Comparison of ENCODE assay signal across 20 mouse cellular contexts in genomic region chr7:26981937-26982336, GRCm38 (mm10). TPM values are rescaled to one million over a fixed set of nuclear protein-coding genes. Genes with fewer than 3 reads are reported as not detected.
A peak's percentile ranks its signal among the peaks of the same experiment; 100 is the strongest.
DNase-seq lines count a peak whose midpoint lies in the region; ATAC-seq and TF ChIP-seq lines count a peak whose summit lies in the region.
"Not testable (repeated sequence)": the region's sequence is repeated elsewhere in the genome, so short reads cannot be mapped to it uniquely, and the experiment has no call there.
"Had no signal": no experiment of that assay in that cellular context is flagged by ENCODE, and none has a peak within 500 bp of the region (broad histone marks: within the 10 kb centered on the region; RNA-seq: fewer than 3 reads in every experiment).

No protein-coding gene starts in this region.

- TF ChIP-seq EP300 in liver, embryonic 14.5 days (IDR thresholded peaks at IDR 0.05; ENCODE audit: low read depth): not testable (repeated sequence)
- peak; percentile 71 for TF ChIP-seq EP300 in liver, postnatal 0 days (IDR thresholded peaks at IDR 0.05; ENCODE audit: low read depth)

- peak; percentile 94 for DNase-seq in liver, adult 2 months (ENCODE audit: extremely low read depth, low read depth, low spot score)
- not testable (repeated sequence) for DNase-seq in liver, embryonic 13.5 days; liver, postnatal 0 days
- DNase-seq in liver, embryonic 14.5 days (ENCODE audit: low read depth in 3 of 3, low spot score in 3 of 3): peak in 2 of 3 experiments; percentile 7 to 9

- TF ChIP-seq POLR2A in liver, adult 2 months (IDR thresholded peaks at IDR 0.05; ENCODE audit: extremely low read depth, insufficient read depth, low read length): not testable (repeated sequence)

- not testable (repeated sequence) for H3K4me2 ChIP-seq in liver, embryonic 13.5 days; liver, embryonic 14.5 days (ENCODE audit: low read depth); liver, embryonic 15.5 days; liver, embryonic 16.5 days (ENCODE audit: low read depth, low read length); liver, postnatal 0 days (ENCODE audit: low read depth, low read length)

- peak; percentile 39; the same call in 1 of the 2 replicates for ATAC-seq in liver, embryonic 13.5 days (ENCODE audit: low read depth)
- 0 out of 2 replicates have a peak, but pooled peaks have one; percentile 39 for ATAC-seq in liver, embryonic 14.5 days (ENCODE audit: insufficient read depth)
- peak; percentile 52; the same call in 1 of the 2 replicates for ATAC-seq in liver, embryonic 15.5 days (ENCODE audit: insufficient read depth)
- peak; percentile 79 for ATAC-seq in liver, embryonic 16.5 days (ENCODE audit: low read depth)
- ATAC-seq in liver, postnatal 0 days: peak; percentile 94

- H3K9me3 ChIP-seq in liver, embryonic 13.5 days (replicated peaks); liver, embryonic 14.5 days (ENCODE audit: control insufficient read depth, low read length); liver, embryonic 15.5 days (replicated peaks); liver, embryonic 16.5 days (replicated peaks; ENCODE audit: control insufficient read depth, low read length); liver, postnatal 0 days (ENCODE audit: low read length): not testable (repeated sequence)

- peak overlapping the region; percentile 93 for H3K27ac ChIP-seq in liver, adult 2 months (replicated peaks; ENCODE audit: insufficient read depth, low read depth, low read length)
- not testable (repeated sequence) for H3K27ac ChIP-seq in liver, embryonic 13.5 days; liver, embryonic 14.5 days; liver, embryonic 15.5 days (replicated peaks); liver, embryonic 16.5 days (ENCODE audit: low read length)
- peak overlapping the region; percentile 76 for H3K27ac ChIP-seq in liver, postnatal 0 days (ENCODE audit: low read depth)

- not testable (repeated sequence) for H3K79me2 ChIP-seq in liver, adult 2 months (ENCODE audit: control insufficient read depth, insufficient read depth, low read length)

- H3K4me1 ChIP-seq in liver, adult 2 months (ENCODE audit: control insufficient read depth, insufficient read depth, low read length); liver, embryonic 13.5 days (replicated peaks); liver, embryonic 14.5 days (replicated peaks; ENCODE audit: control insufficient read depth in 2 of 2, insufficient read depth in 2 of 2, low read length in 1 of 2); liver, embryonic 15.5 days (replicated peaks); liver, embryonic 16.5 days (ENCODE audit: control insufficient read depth, low read depth, low read length); liver, postnatal 0 days (ENCODE audit: insufficient read depth): not testable (repeated sequence)

- H3K9ac ChIP-seq in liver, adult 2 months (ENCODE audit: low read depth, low read length): peak overlapping the region; percentile 34; the same call in 1 of the 2 replicates
- not testable (repeated sequence) for H3K9ac ChIP-seq in liver, embryonic 13.5 days; liver, embryonic 14.5 days (replicated peaks); liver, embryonic 15.5 days; liver, embryonic 16.5 days (ENCODE audit: low read depth, low read length); liver, postnatal 0 days (replicated peaks)

- not testable (repeated sequence) for TF ChIP-seq CTCF in liver, adult 2 months (IDR thresholded peaks at IDR 0.05; ENCODE audit: low read depth, low read length); liver, embryonic 14.5 days (IDR thresholded peaks at IDR 0.05; ENCODE audit: low read depth); liver, postnatal 0 days (IDR thresholded peaks at IDR 0.05; ENCODE audit: low read depth)

- H3K36me3 ChIP-seq in liver, adult 2 months (ENCODE audit: control insufficient read depth, insufficient read depth, low read length); liver, embryonic 13.5 days; liver, embryonic 14.5 days (replicated peaks; ENCODE audit: control insufficient read depth, insufficient read depth, low read depth); liver, embryonic 15.5 days (replicated peaks); liver, embryonic 16.5 days (ENCODE audit: control insufficient read depth, insufficient read depth); liver, postnatal 0 days (replicated peaks; ENCODE audit: insufficient read depth, low read length): not testable (repeated sequence)

- 20% methylated on average over 1 of the region's 1 CpGs for WGBS in liver, adult 2 months
- WGBS in liver, embryonic 13.5 days (ENCODE audit: insufficient replicate concordance): 47% methylated on average over 1 of the region's 1 CpGs
- 38% methylated on average over 1 of the region's 1 CpGs for WGBS in liver, embryonic 14.5 days (ENCODE audit: insufficient replicate concordance)
- WGBS in liver, embryonic 15.5 days (ENCODE audit: insufficient replicate concordance): 54% methylated on average over 1 of the region's 1 CpGs
- WGBS in liver, embryonic 16.5 days (ENCODE audit: insufficient replicate concordance): 34% methylated on average over 1 of the region's 1 CpGs
- WGBS in liver, postnatal 0 days (ENCODE audit: insufficient replicate concordance): 48% methylated on average over 1 of the region's 1 CpGs

- not testable (repeated sequence) for H3K27me3 ChIP-seq in liver, adult 2 months (ENCODE audit: control insufficient read depth, insufficient read depth, low read length); liver, embryonic 13.5 days; liver, embryonic 14.5 days (ENCODE audit: control insufficient read depth, insufficient read depth, low read length); liver, embryonic 15.5 days; liver, embryonic 16.5 days (ENCODE audit: control insufficient read depth, insufficient read depth, low read depth, low read length); liver, postnatal 0 days (ENCODE audit: insufficient read depth, low read length)

- not testable (repeated sequence) for H3K4me3 ChIP-seq in liver, adult 2 months (ENCODE audit: insufficient read depth, low read depth, low read length); liver, embryonic 13.5 days (replicated peaks); liver, embryonic 14.5 days (ENCODE audit: insufficient read depth in 1 of 2, low read depth in 2 of 2, low read length in 2 of 2); liver, embryonic 15.5 days (replicated peaks); liver, embryonic 16.5 days (ENCODE audit: low read depth, low read length); liver, postnatal 0 days (ENCODE audit: low read depth, low read length)

RNA-seq across cellular contexts. Expression of gene Cyp2a22, which starts 42.8 kb away (rescaled TPM):
- total RNA-seq in liver, adult 2 months (2014; rRNA removed): 36.9 and 78.1 TPM in 2 replicates
- polyA plus RNA-seq in liver, adult 2 months (2012; rRNA removed): 27.6 and 96.1 TPM in 2 replicates
- 0.06 and 0.09 TPM in 2 replicates for polyA plus RNA-seq in liver, embryonic 13.5 days (2015; fragmentation: Nextera tagmentation; extraction: Ambion mirVana)
- polyA plus RNA-seq in liver, embryonic 14.5 days (2012; rRNA removed): 0.56 and 0.62 TPM in 2 replicates
- polyA plus RNA-seq in liver, embryonic 14.5 days (2014; fragmentation: Nextera tagmentation; extraction: Ambion mirVana): 0.37 and 0.61 TPM in 2 replicates
- 1.2 and 1.9 TPM in 2 replicates for polyA plus RNA-seq in liver, embryonic 15.5 days (2015; fragmentation: Nextera tagmentation; extraction: Ambion mirVana)
- polyA plus RNA-seq in liver, embryonic 16.5 days (2015; fragmentation: Nextera tagmentation; extraction: Ambion mirVana): 2.5 and 2.9 TPM in 2 replicates
- polyA plus RNA-seq in liver, postnatal 0 days (2015; fragmentation: Nextera tagmentation; extraction: Ambion mirVana): 19.3 and 19.6 TPM in 2 replicates
- total RNA-seq: adrenal gland, adult 18-20 months; adrenal gland, adult 2 months; adrenal gland, adult 8-10 months; adrenal gland, postnatal 25 days; adrenal gland, postnatal 36 days; CH12.LX; ES-E14; MEL had no signal
- polyA plus RNA-seq: activated CD4-positive, CD25-positive, alpha-beta regulatory T cell, adult 4 months; adrenal gland, adult 2 months; brain, embryonic 14.5 days; C2C12; CD4-positive, CD25-positive, alpha-beta regulatory T cell, adult 4 months; G1E; Patski had no signal

RNA-seq across cellular contexts. Expression of gene Cyp2a12, which starts 46.9 kb away (rescaled TPM):
- 815 and 1,006 TPM in 2 replicates for total RNA-seq in liver, adult 2 months (2014; rRNA removed)
- polyA plus RNA-seq in liver, adult 2 months (2012; rRNA removed): 590 and 699 TPM in 2 replicates
- 0.53 and 0.66 TPM in 2 replicates for polyA plus RNA-seq in liver, embryonic 13.5 days (2015; fragmentation: Nextera tagmentation; extraction: Ambion mirVana)
- polyA plus RNA-seq in liver, embryonic 14.5 days (2012; rRNA removed): 2.0 and 2.5 TPM in 2 replicates
- 1.8 and 2.6 TPM in 2 replicates for polyA plus RNA-seq in liver, embryonic 14.5 days (2014; fragmentation: Nextera tagmentation; extraction: Ambion mirVana)
- polyA plus RNA-seq in liver, embryonic 15.5 days (2015; fragmentation: Nextera tagmentation; extraction: Ambion mirVana): 9.1 and 10.7 TPM in 2 replicates
- polyA plus RNA-seq in liver, embryonic 16.5 days (2015; fragmentation: Nextera tagmentation; extraction: Ambion mirVana): 14.0 and 18.5 TPM in 2 replicates
- 70.2 and 81.9 TPM in 2 replicates for polyA plus RNA-seq in liver, postnatal 0 days (2015; fragmentation: Nextera tagmentation; extraction: Ambion mirVana)
- total RNA-seq: CH12.LX, ES-E14, G1E, MEL had no signal
- polyA plus RNA-seq: activated CD4-positive, CD25-positive, alpha-beta regulatory T cell, adult 4 months; brain, embryonic 14.5 days; C2C12; CD4-positive, CD25-positive, alpha-beta regulatory T cell, adult 4 months; G1E; Patski had no signal

Comparison
In these comparisons a context has a peak if more than half of its experiments do, and no peak if none do; other contexts are left out.
1. ATAC-seq: peak in every context shown above with its lines; median percentile 94 in liver, postnatal 0 days; 79 in liver, embryonic 16.5 days; 52 in liver, embryonic 15.5 days; 39 in liver, embryonic 13.5 days; 39 in liver, embryonic 14.5 days.